In the genomic region with DNA sequence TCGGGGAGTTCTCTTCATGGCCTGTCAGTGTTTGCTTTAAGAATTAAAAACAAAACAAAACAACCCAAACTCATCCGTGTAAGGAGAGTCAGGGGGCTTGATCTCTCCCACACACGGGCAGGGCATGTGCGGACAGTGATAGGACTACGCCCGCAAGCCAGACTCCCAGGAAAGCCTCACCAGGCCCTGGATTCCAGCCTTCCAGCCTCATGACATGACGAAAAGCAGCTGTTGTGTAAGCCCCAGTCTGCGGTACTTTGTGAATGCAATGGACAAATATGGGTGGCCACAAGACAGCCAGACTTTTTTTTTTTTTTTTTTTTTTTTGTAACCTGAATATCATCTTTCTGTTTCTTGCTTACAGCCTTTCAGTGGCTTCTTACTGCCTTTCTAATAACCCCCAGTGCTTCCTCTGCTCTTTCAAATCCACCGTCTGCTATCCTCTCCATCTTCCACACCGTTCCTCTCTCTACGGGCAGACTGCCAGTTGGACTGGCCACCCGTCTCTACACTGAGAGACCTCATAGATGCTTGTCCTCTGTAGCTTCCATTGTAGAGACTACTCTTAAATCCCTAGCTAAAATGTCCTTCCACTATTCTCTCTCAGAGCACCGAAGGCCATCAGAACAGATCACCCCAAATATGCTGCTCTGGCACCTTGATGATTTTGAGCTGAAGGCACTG, we compare ENCODE assay signal across 12 mouse cellular contexts.
DNase-seq lines count a peak whose midpoint lies in the region; ATAC-seq and TF ChIP-seq lines count a peak whose summit lies in the region.
"Had no signal": no experiment of that assay in that cellular context is flagged by ENCODE, and none has a peak within 500 bp of the region (broad histone marks: within the 10 kb centered on the region; RNA-seq: fewer than 3 reads in every experiment).

No protein-coding gene starts in this region.

- no peaks in the 10 kb centered on the region for H3K9me3 ChIP-seq in intestine, embryonic 15.5 days
- H3K9me3 ChIP-seq in intestine, postnatal 0 days (ENCODE audit: control insufficient read depth), result no peaks in the 10 kb centered on the region
- no peaks in the 10 kb centered on the region for H3K9me3 ChIP-seq in embryonic facial prominence, embryonic 13.5 days
- H3K9me3 ChIP-seq: hindbrain, embryonic 12.5 days; liver, embryonic 15.5 days had no signal

- H3K27me3 ChIP-seq in intestine, embryonic 15.5 days (replicated peaks), result no peaks in the 10 kb centered on the region
- H3K27me3 ChIP-seq in intestine, postnatal 0 days (replicated peaks; ENCODE audit: control insufficient read depth, insufficient read depth, low read length), result no peaks in the 10 kb centered on the region
- no peaks in the 10 kb centered on the region for H3K27me3 ChIP-seq in embryonic facial prominence, embryonic 13.5 days
- H3K27me3 ChIP-seq: CH12.LX; hindbrain, embryonic 12.5 days; liver, embryonic 15.5 days had no signal

- no peak overlapping the region for H3K27ac ChIP-seq in intestine, embryonic 15.5 days
- H3K27ac ChIP-seq in intestine, postnatal 0 days (ENCODE audit: low read depth, low read length), result no peak overlapping the region
- H3K27ac ChIP-seq in embryonic facial prominence, embryonic 13.5 days, result no peak overlapping the region
- H3K27ac ChIP-seq: hindbrain, embryonic 12.5 days; liver, embryonic 15.5 days had no signal

- H3K36me3 ChIP-seq in intestine, embryonic 15.5 days, result no peaks in the 10 kb centered on the region
- H3K36me3 ChIP-seq in intestine, postnatal 0 days (ENCODE audit: control insufficient read depth, insufficient read depth), result no peaks in the 10 kb centered on the region
- no peaks in the 10 kb centered on the region for H3K36me3 ChIP-seq in embryonic facial prominence, embryonic 13.5 days
- H3K36me3 ChIP-seq: hindbrain, embryonic 12.5 days; liver, embryonic 15.5 days had no signal

- ATAC-seq in intestine, embryonic 15.5 days, result peak; percentile 51; the same call in 1 of the 2 replicates
- ATAC-seq in intestine, postnatal 0 days, result no peak
- no peak for ATAC-seq in embryonic facial prominence, embryonic 13.5 days (ENCODE audit: insufficient number of reproducible peaks, insufficient read depth, low FRiP score, low TSS enrichment, low read depth)

- no peak overlapping the region for H3K4me2 ChIP-seq in intestine, embryonic 15.5 days (replicated peaks)
- no peak overlapping the region for H3K4me2 ChIP-seq in intestine, postnatal 0 days (replicated peaks; ENCODE audit: low read depth)
- H3K4me2 ChIP-seq in embryonic facial prominence, embryonic 13.5 days, result 0 out of 2 replicates have a peak overlapping the region, but pooled peaks have one; percentile 18
- H3K4me2 ChIP-seq: hindbrain, embryonic 12.5 days; liver, embryonic 15.5 days had no signal

- no peak overlapping the region for H3K4me3 ChIP-seq in intestine, embryonic 15.5 days (replicated peaks)
- no peak overlapping the region for H3K4me3 ChIP-seq in intestine, postnatal 0 days (ENCODE audit: low read depth, low read length)
- no peak overlapping the region for H3K4me3 ChIP-seq in embryonic facial prominence, embryonic 13.5 days
- H3K4me3 ChIP-seq: hindbrain, embryonic 12.5 days; liver, embryonic 15.5 days had no signal

- intact Hi-C loops in heart, postnatal 36 days (cut with DNase I), result no loop called here

- 56% methylated on average over 13 of the region's 13 CpGs for WGBS in intestine, embryonic 15.5 days
- 69% methylated on average over 13 of the region's 13 CpGs for whole genome bisulfite sequencing in intestine, postnatal 0 days
- 59% methylated on average over 13 of the region's 13 CpGs for WGBS in embryonic facial prominence, embryonic 13.5 days

- H3K4me1 ChIP-seq in intestine, embryonic 15.5 days (replicated peaks), result peaks cover 8% of the 10 kb centered on the region; the same call in 1 of the 2 replicates
- no peaks in the 10 kb centered on the region for H3K4me1 ChIP-seq in intestine, postnatal 0 days (replicated peaks; ENCODE audit: control insufficient read depth, insufficient read depth, low read length)
- peaks cover 12% of the 10 kb centered on the region for H3K4me1 ChIP-seq in embryonic facial prominence, embryonic 13.5 days
- H3K4me1 ChIP-seq: hindbrain, embryonic 12.5 days; liver, embryonic 15.5 days had no signal

- no peak overlapping the region for H3K9ac ChIP-seq in intestine, embryonic 15.5 days
- no peak overlapping the region for H3K9ac ChIP-seq in intestine, postnatal 0 days (ENCODE audit: low read depth, low read length)
- no peak overlapping the region for H3K9ac ChIP-seq in embryonic facial prominence, embryonic 13.5 days
- H3K9ac ChIP-seq: hindbrain, embryonic 12.5 days; liver, embryonic 15.5 days had no signal

- DNase-seq in heart, postnatal 36 days, result peak; percentile 24 to 32
- DNase-seq in lung, postnatal 25 days (ENCODE audit: low spot score), result peak; percentile 43
- DNase-seq in adrenal gland, postnatal 25 days, result no peak
- DNase-seq in gastrocnemius, adult 18-20 months (ENCODE audit: low spot score), result no peak
- DNase-seq in ovary, adult 18-20 months (ENCODE audit: low spot score), result no peak
- DNase-seq: embryo, embryonic 11 days had no signal

- TF ChIP-seq CTCF in intestine, postnatal 0 days (IDR thresholded peaks at IDR 0.05; ENCODE audit: low read depth), result no peak

Comparison
In these comparisons a context has a peak if more than half of its experiments do, and no peak if none do; other contexts are left out.
1. DNase-seq: peak in heart, postnatal 36 days (2 of 2) and lung, postnatal 25 days (single experiment); none in adrenal gland, postnatal 25 days (single experiment), gastrocnemius, adult 18-20 months (single experiment) and ovary, adult 18-20 months (single experiment).